Mouse (Mus musculus) bone marrow macrophage, adult 2 months (primary cell): Measurements from ENCODE around the gene Camk1d.

Experiments
- CTCF ChIP-seq: IDR thresholded peaks from 2 replicates; pipeline ENCODE4 v1.5.1; 2012; ENCODE audit warnings: low read depth, mild to moderate bottlenecking, low read length, moderate library complexity
- POLR2A ChIP-seq: IDR thresholded peaks from 2 replicates; pipeline ENCODE4 v1.6.1; 2012; ENCODE audit warnings: mild to moderate bottlenecking, low read depth, low read length, borderline replicate concordance

DNA sequence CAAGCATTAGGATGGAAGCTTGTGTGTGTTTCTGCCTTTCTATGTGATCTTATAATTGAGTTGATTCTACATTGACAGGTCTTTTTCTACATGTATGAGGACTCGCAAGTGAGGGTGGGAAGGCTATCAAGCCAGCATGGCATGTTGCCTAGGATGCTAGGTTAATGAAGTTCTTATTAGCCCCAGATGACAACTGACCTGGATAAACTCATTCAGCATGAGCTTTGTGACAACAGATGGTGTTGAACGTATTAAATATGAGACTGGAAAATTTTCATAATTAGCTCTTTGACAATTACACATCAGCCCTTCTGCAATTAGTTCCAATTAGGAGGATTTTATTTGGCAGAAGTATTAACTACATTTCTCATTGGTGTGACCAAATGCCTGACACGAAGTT lies 343.7 kb downstream of the Camk1d start:
- TF ChIP-seq CTCF (no peak), POLR2A (no peak)
